Mouse (Mus musculus) embryonic facial prominence, embryonic 15.5 days (tissue): ENCODE data around the gene Gpr173. TPM values are rescaled to one million over a fixed set of nuclear protein-coding genes. Genes with fewer than 3 reads are reported as not detected.
"Not testable (repeated sequence)": the region's sequence is repeated elsewhere in the genome, so short reads cannot be mapped to it uniquely, and the experiment has no call there.

Experiments used
- ATAC-seq: fragments of 200-750 bp; cut with Nextera tagmentation; 2 replicates; pipeline ENCODE4 v1.8.0; 2017; ENCODE audit warnings: low read depth, moderate TSS enrichment; ENCODE audit not compliant: insufficient number of reproducible peaks, low FRiP score, low TSS enrichment
- H3K27ac ChIP-seq: fragments of 300-500 bp; sonication (generic); replicated peaks from 2 replicates; pipeline ENCODE4 v1.5.1; 2015; ENCODE audit warnings: mild to moderate bottlenecking, inconsistent platforms
- H3K27me3 ChIP-seq: fragments of 300-500 bp; sonication (generic); 2 replicates; pipeline ENCODE4 v1.6.1; 2015; ENCODE audit warnings: inconsistent platforms
- H3K36me3 ChIP-seq: fragments of 300-500 bp; sonication (generic); 2 replicates; pipeline ENCODE4 v1.6.1; 2015; ENCODE audit warnings: mild to moderate bottlenecking, inconsistent platforms
- H3K4me1 ChIP-seq: fragments of 300-500 bp; sonication (generic); 2 replicates; pipeline ENCODE4 v1.6.1; 2015; ENCODE audit warnings: inconsistent platforms
- H3K4me2 ChIP-seq: fragments of 300-500 bp; sonication (generic); replicated peaks from 2 replicates; pipeline ENCODE4 v1.6.1; 2015; ENCODE audit warnings: mild to moderate bottlenecking, inconsistent platforms
- H3K4me3 ChIP-seq: fragments of 300-500 bp; sonication (generic); replicated peaks from 2 replicates; pipeline ENCODE4 v1.5.1; 2015; ENCODE audit warnings: mild to moderate bottlenecking, inconsistent platforms
- H3K9ac ChIP-seq: fragments of 300-500 bp; sonication (generic); 2 replicates; pipeline ENCODE4 v1.6.1; 2015; ENCODE audit warnings: inconsistent platforms
- H3K9me3 ChIP-seq: fragments of 300-500 bp; sonication (generic); replicated peaks from 2 replicates; pipeline ENCODE4 v1.6.1; 2016; ENCODE audit warnings: inconsistent platforms
- WGBS: fragments of 180-500 bp; shearing (Covaris S2); methylation state at CpG from one replicate; pipeline ENCODE4 v1.1.7; 2015; 5-methylcytosine and 5-hydroxymethylcytosine counted together
- polyA plus RNA-seq: library from polyadenylated mRNA; unstranded; fragments of >200 nt; fragmentation: Nextera tagmentation; extraction: Ambion mirVana; gene quantifications from 2 replicates; pipeline ENCODE4 v1.2.1, GENCODE M21; 2015

Gpr173 gene
- polyA plus RNA-seq, 1 experiment from 2014 or later, result 4.5 TPM

- 11% methylated on average over 33 of the region's 33 CpGs for WGBS
- no peaks in the 10 kb centered on the region for H3K9me3 ChIP-seq
- H3K9ac ChIP-seq, result peak overlapping the region; percentile 39; the same call in 1 of the 2 replicates
- peak overlapping the region; percentile 44 for H3K4me2 ChIP-seq
- peaks cover 13% of the 10 kb centered on the region; the same call in 1 of the 2 replicates for H3K27me3 ChIP-seq
- H3K36me3 ChIP-seq, result peaks cover 3% of the 10 kb centered on the region; the same call in 1 of the 2 replicates
- no peaks in the 10 kb centered on the region for H3K4me1 ChIP-seq
- peak; percentile 99 for ATAC-seq
- peak overlapping the region; percentile 35 for H3K4me3 ChIP-seq
- H3K27ac ChIP-seq, result peak overlapping the region; percentile 92
Measured at GRCm38 (mm10) chrX:152336546-152337332, 31.8 kb downstream of the Gpr173 start.

GRCm38 (mm10) chrX:152336123-152336522, 32.4 kb downstream of the Gpr173 start:
- H3K4me2 ChIP-seq, result peak overlapping the region; percentile 44
- not testable (repeated sequence) for H3K4me1 ChIP-seq, H3K27ac ChIP-seq, H3K9ac ChIP-seq, H3K27me3 ChIP-seq, H3K9me3 ChIP-seq, H3K36me3 ChIP-seq, ATAC-seq
- H3K4me3 ChIP-seq, result peak overlapping the region; percentile 35
- 46% methylated on average over 4 of the region's 4 CpGs for WGBS

- not testable (repeated sequence) for H3K27me3 ChIP-seq, H3K4me1 ChIP-seq, H3K4me2 ChIP-seq, H3K4me3 ChIP-seq, H3K9me3 ChIP-seq, H3K36me3 ChIP-seq, H3K9ac ChIP-seq, ATAC-seq, H3K27ac ChIP-seq
Measured at GRCm38 (mm10) chrX:152329400-152329799, 39.1 kb downstream of the Gpr173 start.

GRCm38 (mm10) chrX:152327689-152328052, 40.8 kb downstream of the Gpr173 start:
- Histone ChIP-seq H3K9ac (no peak overlapping the region), H3K4me2 (peak overlapping the region; percentile 53), H3K27ac (no peak overlapping the region), H3K36me3 (no peaks in the 10 kb centered on the region), H3K27me3 (peaks cover 12% of the 10 kb centered on the region; the same call in 1 of the 2 replicates), H3K4me1 (no peaks in the 10 kb centered on the region), H3K9me3 (no peaks in the 10 kb centered on the region), H3K4me3 (peak overlapping the region; percentile 57)
- ATAC-seq, result peak; percentile 51
- WGBS, result 21% methylated on average over 8 of the region's 8 CpGs

- peak; percentile 97 for ATAC-seq
- 16% methylated on average over 29 of the region's 29 CpGs for WGBS
- peak within 1 kb of the TSS; percentile 53 for H3K4me2 ChIP-seq
Measured at GRCm38 (mm10) chrX:152326996-152327688, 41.4 kb downstream of the Gpr173 start, which contains the start of gene Kantr. Kantr (minus strand) TSS chrX:152327495.

GRCm38 (mm10) chrX:152323584-152323983, 44.9 kb downstream of the Gpr173 start:
- H3K9me3 ChIP-seq, result no peaks in the 10 kb centered on the region
- no peak for ATAC-seq
- no peak overlapping the region for H3K4me2 ChIP-seq
- no peaks in the 10 kb centered on the region for H3K36me3 ChIP-seq
- no peak overlapping the region for H3K9ac ChIP-seq
- H3K4me1 ChIP-seq, result no peaks in the 10 kb centered on the region
- H3K4me3 ChIP-seq, result no peak overlapping the region
- H3K27me3 ChIP-seq, result peaks cover 10% of the 10 kb centered on the region; the same call in 1 of the 2 replicates
- H3K27ac ChIP-seq, result no peak overlapping the region
- WGBS, result 96% methylated on average over 1 of the region's 1 CpGs

More at GRCm38 (mm10) chrX:152326996-152327688, 41.4 kb downstream of the Gpr173 start, which contains the start of gene Kantr:
- Histone ChIP-seq H3K4me3 (peak within 1 kb of the TSS; percentile 57), H3K27me3 (peaks cover 12% of the 10 kb centered on the region; the same call in 1 of the 2 replicates), H3K27ac (no peak within 1 kb of the TSS), H3K4me1 (no peaks in the 10 kb centered on the region), H3K9ac (peak within 1 kb of the TSS; percentile 40; the same call in 1 of the 2 replicates), H3K9me3 (no peaks in the 10 kb centered on the region), H3K36me3 (no peaks in the 10 kb centered on the region)

GRCm38 (mm10) chrX:152322776-152323175, 45.7 kb downstream of the Gpr173 start:
- Histone ChIP-seq H3K4me3 (no peak overlapping the region), H3K27me3 (peaks cover 9% of the 10 kb centered on the region; the same call in 1 of the 2 replicates), H3K4me2 (no peak overlapping the region), H3K9ac (no peak overlapping the region), H3K9me3 (no peaks in the 10 kb centered on the region), H3K4me1 (no peaks in the 10 kb centered on the region), H3K27ac (no peak overlapping the region), H3K36me3 (no peaks in the 10 kb centered on the region)
- 35% methylated on average over 2 of the region's 2 CpGs for WGBS
- no peak for ATAC-seq

GRCm38 (mm10) chrX:152320535-152320934, 48.0 kb downstream of the Gpr173 start:
- ATAC-seq, result no peak
- H3K27me3 ChIP-seq, result peaks cover 8% of the 10 kb centered on the region; the same call in 1 of the 2 replicates
- H3K4me3 ChIP-seq, result no peak overlapping the region
- no peaks in the 10 kb centered on the region for H3K9me3 ChIP-seq
- H3K27ac ChIP-seq, result no peak overlapping the region
- H3K36me3 ChIP-seq, result no peaks in the 10 kb centered on the region
- H3K4me1 ChIP-seq, result no peaks in the 10 kb centered on the region
- H3K9ac ChIP-seq, result no peak overlapping the region
- no peak overlapping the region for H3K4me2 ChIP-seq
- 80% methylated on average over 4 of the region's 4 CpGs for WGBS

GRCm38 (mm10) chrX:152307942-152308341, 60.6 kb downstream of the Gpr173 start:
- no peak overlapping the region for H3K4me2 ChIP-seq
- no peak for ATAC-seq
- no peak overlapping the region for H3K27ac ChIP-seq
- H3K9ac ChIP-seq, result no peak overlapping the region
- WGBS, result 50% methylated on average over 2 of the region's 2 CpGs
- H3K4me3 ChIP-seq, result no peak overlapping the region
- H3K9me3 ChIP-seq, result no peaks in the 10 kb centered on the region
- H3K4me1 ChIP-seq, result no peaks in the 10 kb centered on the region
- H3K36me3 ChIP-seq, result no peaks in the 10 kb centered on the region
- H3K27me3 ChIP-seq, result no peaks in the 10 kb centered on the region; the same call in 1 of the 2 replicates

- Histone ChIP-seq H3K4me2 (no peak overlapping the region), H3K27me3 (no peaks in the 10 kb centered on the region; the same call in 1 of the 2 replicates), H3K9ac (no peak overlapping the region), H3K4me3 (no peak overlapping the region), H3K4me1 (no peaks in the 10 kb centered on the region), H3K9me3 (no peaks in the 10 kb centered on the region), H3K27ac (no peak overlapping the region), H3K36me3 (no peaks in the 10 kb centered on the region)
- ATAC-seq, result no peak
Measured at GRCm38 (mm10) chrX:152307371-152307770, 61.1 kb downstream of the Gpr173 start.

GRCm38 (mm10) chrX:152306224-152306623, 62.3 kb downstream of the Gpr173 start:
- Histone ChIP-seq H3K27ac (no peak overlapping the region), H3K36me3 (no peaks in the 10 kb centered on the region), H3K4me3 (no peak overlapping the region), H3K9ac (no peak overlapping the region), H3K4me2 (no peak overlapping the region), H3K9me3 (no peaks in the 10 kb centered on the region), H3K4me1 (no peaks in the 10 kb centered on the region), H3K27me3 (no peaks in the 10 kb centered on the region; the same call in 1 of the 2 replicates)
- ATAC-seq, result no peak
- 77% methylated on average over 2 of the region's 2 CpGs for WGBS
